ENCODE assay signal across 9 mouse cellular contexts in genomic region chr1:135690784-135691416, GRCm38 (mm10). TPM values are rescaled to one million over a fixed set of nuclear protein-coding genes. Genes with fewer than 3 reads are reported as not detected.
DNase-seq lines count a peak whose midpoint lies in the region; ATAC-seq and TF ChIP-seq lines count a peak whose summit lies in the region.
"Had no signal": no experiment of that assay in that cellular context is flagged by ENCODE, and none has a peak within 500 bp of the region (broad histone marks: within the 10 kb centered on the region; RNA-seq: fewer than 3 reads in every experiment).

No protein-coding gene starts in this region.

- no peak for TF ChIP-seq EP300 in lung, postnatal 0 days (IDR thresholded peaks at IDR 0.05)
- no peak for TF ChIP-seq EP300 in stomach, postnatal 0 days (optimal IDR thresholded peaks at IDR 0.05)

- no peak for TF ChIP-seq CTCF in lung, postnatal 0 days (IDR thresholded peaks at IDR 0.05)
- no peak for TF ChIP-seq CTCF in stomach, postnatal 0 days (IDR thresholded peaks at IDR 0.05; ENCODE audit: low read depth)

- no peaks in the 10 kb centered on the region for H3K36me3 ChIP-seq in forebrain, embryonic 10.5 days (replicated peaks)
- no peaks in the 10 kb centered on the region for H3K36me3 ChIP-seq in forebrain, embryonic 12.5 days (replicated peaks)
- no peaks in the 10 kb centered on the region for H3K36me3 ChIP-seq in lung, postnatal 0 days (ENCODE audit: insufficient read depth, low read length)
- H3K36me3 ChIP-seq in liver, embryonic 12.5 days, result no peaks in the 10 kb centered on the region
- no peaks in the 10 kb centered on the region for H3K36me3 ChIP-seq in stomach, postnatal 0 days (ENCODE audit: control insufficient read depth, insufficient read depth, low read length)

- WGBS in forebrain, embryonic 10.5 days, result 74% methylated on average over 6 of the region's 6 CpGs
- 85% methylated on average over 6 of the region's 6 CpGs for WGBS in forebrain, embryonic 12.5 days
- WGBS in lung, postnatal 0 days, result 73% methylated on average over 6 of the region's 6 CpGs
- WGBS in liver, embryonic 12.5 days (ENCODE audit: insufficient replicate concordance), result 50% methylated on average over 6 of the region's 6 CpGs
- 56% methylated on average over 6 of the region's 6 CpGs for WGBS in stomach, postnatal 0 days

- 0 out of 2 replicates have a peak overlapping the region, but pooled peaks have one; percentile 8 for H3K27ac ChIP-seq in forebrain, embryonic 10.5 days
- no peak overlapping the region for H3K27ac ChIP-seq in forebrain, embryonic 12.5 days
- 0 out of 2 replicates have a peak overlapping the region, but pooled peaks have one; percentile 20 for H3K27ac ChIP-seq in lung, postnatal 0 days (ENCODE audit: low read length)
- peak overlapping the region; percentile 27; the same call in 1 of the 2 replicates for H3K27ac ChIP-seq in liver, embryonic 12.5 days
- H3K27ac ChIP-seq in stomach, postnatal 0 days (replicated peaks), result peak overlapping the region; percentile 78

- no peaks in the 10 kb centered on the region for H3K9me3 ChIP-seq in forebrain, embryonic 10.5 days
- no peaks in the 10 kb centered on the region for H3K9me3 ChIP-seq in forebrain, embryonic 12.5 days
- no peaks in the 10 kb centered on the region for H3K9me3 ChIP-seq in lung, postnatal 0 days (ENCODE audit: low read length)
- no peaks in the 10 kb centered on the region for H3K9me3 ChIP-seq in liver, embryonic 12.5 days (replicated peaks)
- no peaks in the 10 kb centered on the region for H3K9me3 ChIP-seq in stomach, postnatal 0 days (ENCODE audit: control insufficient read depth, low read length)

- H3K9ac ChIP-seq in forebrain, embryonic 12.5 days, result no peak overlapping the region
- no peak overlapping the region for H3K9ac ChIP-seq in lung, postnatal 0 days (replicated peaks; ENCODE audit: low read depth)
- no peak overlapping the region for H3K9ac ChIP-seq in liver, embryonic 12.5 days
- 0 out of 2 replicates have a peak overlapping the region, but pooled peaks have one; percentile 23 for H3K9ac ChIP-seq in stomach, postnatal 0 days (ENCODE audit: low read length)

- H3K4me2 ChIP-seq in forebrain, embryonic 12.5 days, result no peak overlapping the region
- no peak overlapping the region for H3K4me2 ChIP-seq in lung, postnatal 0 days (replicated peaks; ENCODE audit: low read depth, low read length)
- H3K4me2 ChIP-seq in liver, embryonic 12.5 days, result peak overlapping the region; percentile 39
- H3K4me2 ChIP-seq in stomach, postnatal 0 days (replicated peaks; ENCODE audit: low read depth), result 0 out of 2 replicates have a peak overlapping the region, but pooled peaks have one; percentile 11

- H3K4me3 ChIP-seq in forebrain, embryonic 10.5 days, result no peak overlapping the region
- no peak overlapping the region for H3K4me3 ChIP-seq in forebrain, embryonic 12.5 days (replicated peaks)
- H3K4me3 ChIP-seq in lung, postnatal 0 days (ENCODE audit: low read depth, low read length), result no peak overlapping the region
- H3K4me3 ChIP-seq in liver, embryonic 12.5 days, result no peak overlapping the region
- no peak overlapping the region for H3K4me3 ChIP-seq in stomach, postnatal 0 days (ENCODE audit: low read depth, low read length)

- peaks cover 46% of the 10 kb centered on the region for H3K27me3 ChIP-seq in forebrain, embryonic 10.5 days (ENCODE audit: poor library complexity, severe bottlenecking)
- H3K27me3 ChIP-seq in forebrain, embryonic 12.5 days, result peaks cover 34% of the 10 kb centered on the region
- no peaks in the 10 kb centered on the region for H3K27me3 ChIP-seq in lung, postnatal 0 days (replicated peaks; ENCODE audit: insufficient read depth, low read length)
- H3K27me3 ChIP-seq in liver, embryonic 12.5 days (replicated peaks), result peaks cover 46% of the 10 kb centered on the region
- no peaks in the 10 kb centered on the region for H3K27me3 ChIP-seq in stomach, postnatal 0 days (ENCODE audit: control insufficient read depth, insufficient read depth, low read length)

- no peak for ATAC-seq in forebrain, embryonic 12.5 days (ENCODE audit: low FRiP score)
- ATAC-seq in lung, postnatal 0 days, result no peak
- peak; percentile 61; the same call in 1 of the 2 replicates for ATAC-seq in liver, embryonic 12.5 days
- ATAC-seq in stomach, postnatal 0 days (ENCODE audit: low FRiP score, low TSS enrichment), result no peak

- H3K4me1 ChIP-seq in forebrain, embryonic 10.5 days, result peaks cover 53% of the 10 kb centered on the region
- H3K4me1 ChIP-seq in forebrain, embryonic 12.5 days, result peaks cover 24% of the 10 kb centered on the region
- peaks cover 17% of the 10 kb centered on the region for H3K4me1 ChIP-seq in lung, postnatal 0 days (ENCODE audit: insufficient read depth, low read depth, low read length)
- peaks cover 42% of the 10 kb centered on the region for H3K4me1 ChIP-seq in liver, embryonic 12.5 days
- no peaks in the 10 kb centered on the region; the same call in 1 of the 2 replicates for H3K4me1 ChIP-seq in stomach, postnatal 0 days (replicated peaks; ENCODE audit: control insufficient read depth, insufficient read depth)

- DNase-seq in forebrain, embryonic 10.5 days (ENCODE audit: extremely low spot score, low spot score), result no peak
- DNase-seq in lung, postnatal 0 days (ENCODE audit: low spot score), result peak; percentile 45
- no peak for DNase-seq in lung, postnatal 4 days
- no peak for DNase-seq in stomach, postnatal 0 days (ENCODE audit: low spot score)
- DNase-seq in embryo, embryonic 10.5 days (ENCODE audit: low spot score), result no peak
- DNase-seq in c-Kit-positive CD71-positive TER-119-positive erythroid progenitor cells, embryonic 14.5 days (ENCODE audit: low spot score), result no peak
- DNase-seq: B cell, adult 2 months had no signal

RNA-seq across cellular contexts. Expression of gene Csrp1, which starts 29.0 kb away (rescaled TPM):
- 41.9 and 42.0 TPM in 2 replicates for polyA plus RNA-seq in forebrain, embryonic 10.5 days (2016; fragmentation: Nextera tagmentation; extraction: Ambion mirVana)
- polyA plus RNA-seq in forebrain, embryonic 12.5 days (2016; fragmentation: Nextera tagmentation; extraction: Ambion mirVana), result 31.6 and 33.9 TPM in 2 replicates
- 449 and 545 TPM in 2 replicates for polyA plus RNA-seq in lung, postnatal 0 days (2015; fragmentation: Nextera tagmentation; extraction: Ambion mirVana)
- 56.2 and 60.7 TPM in 2 replicates for polyA plus RNA-seq in liver, embryonic 12.5 days (2016; fragmentation: Nextera tagmentation; extraction: Ambion mirVana)
- 418 and 496 TPM in 2 replicates for polyA plus RNA-seq in stomach, postnatal 0 days (2015; fragmentation: Nextera tagmentation; extraction: Ambion mirVana)

Comparison
In these comparisons a context has a peak if more than half of its experiments do, and no peak if none do; other contexts are left out.
1. H3K4me2 ChIP-seq: peak in liver, embryonic 12.5 days (single experiment) and stomach, postnatal 0 days (single experiment); none in forebrain, embryonic 12.5 days (single experiment) and lung, postnatal 0 days (single experiment).